In the genomic region with DNA sequence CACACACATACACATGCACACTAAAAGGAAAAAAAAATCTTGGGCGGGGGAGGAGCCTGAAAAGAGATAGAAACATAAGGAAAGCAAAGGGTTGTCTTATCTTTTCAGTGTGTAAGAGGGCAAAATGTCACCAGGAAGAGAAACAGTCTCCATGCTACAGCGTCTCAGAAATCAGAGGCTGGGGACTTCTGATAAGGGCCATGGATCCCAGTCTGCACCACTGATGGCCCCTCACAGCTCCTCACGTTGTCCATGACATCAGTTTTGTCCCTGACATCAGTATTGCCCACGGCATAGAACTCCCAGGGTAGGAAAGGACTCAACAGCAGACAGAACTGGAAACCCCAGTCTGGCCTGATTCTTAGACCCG, we compare ENCODE assay signal across 8 mouse cellular contexts.
DNase-seq lines count a peak whose midpoint lies in the region; ATAC-seq and TF ChIP-seq lines count a peak whose summit lies in the region.

No protein-coding gene starts in this region.

- WGBS in heart, adult 2 months: 27% methylated on average over 5 of the region's 5 CpGs
- WGBS in bone marrow, adult 2 months: 28% methylated on average over 5 of the region's 5 CpGs
- 25% methylated on average over 5 of the region's 5 CpGs for WGBS in hindbrain, embryonic 13.5 days
- 24% methylated on average over 5 of the region's 5 CpGs for WGBS in midbrain, embryonic 10.5 days

- H3K4me3 ChIP-seq in heart, adult 2 months: peak overlapping the region; percentile 59; the same call in 1 of the 2 replicates
- H3K4me3 ChIP-seq in bone marrow, adult 2 months (replicated peaks; ENCODE audit: control insufficient read depth, low read depth, low read length): peak overlapping the region; percentile 79
- peak overlapping the region; percentile 39; the same call in 1 of the 2 replicates for H3K4me3 ChIP-seq in hindbrain, embryonic 13.5 days
- peak overlapping the region; percentile 64 for H3K4me3 ChIP-seq in midbrain, embryonic 10.5 days

- H3K4me2 ChIP-seq in hindbrain, embryonic 13.5 days: peak overlapping the region; percentile 62

- TF ChIP-seq EP300 in heart, adult 2 months (IDR thresholded peaks at IDR 0.05; ENCODE audit: insufficient read depth, low read depth, low read length): no peak

- no peak for ATAC-seq in hindbrain, embryonic 13.5 days (ENCODE audit: low FRiP score)

- H3K79me2 ChIP-seq in heart, adult 2 months (replicated peaks; ENCODE audit: control insufficient read depth, insufficient read depth, low read length): no peaks in the 10 kb centered on the region

- no peak for DNase-seq in heart, adult 2 months
- no peak for DNase-seq in heart, adult 18-20 months
- DNase-seq in midbrain, embryonic 10.5 days (ENCODE audit: low spot score): no peak
- no peak for DNase-seq in urinary bladder, postnatal 36 days (ENCODE audit: low spot score in 2 of 2)
- no peak for DNase-seq in cerebellum, postnatal 14 days
- DNase-seq in left cerebral cortex, postnatal 25 days (ENCODE audit: low spot score in 2 of 2): no peak

- H3K27me3 ChIP-seq in heart, adult 2 months (ENCODE audit: control insufficient read depth, insufficient read depth, low read length): peaks cover 1% of the 10 kb centered on the region; the same call in 1 of the 2 replicates
- peaks cover 26% of the 10 kb centered on the region for H3K27me3 ChIP-seq in hindbrain, embryonic 13.5 days
- H3K27me3 ChIP-seq in midbrain, embryonic 10.5 days (ENCODE audit: low read depth, poor library complexity, severe bottlenecking): peaks cover 81% of the 10 kb centered on the region

- H3K9me3 ChIP-seq in hindbrain, embryonic 13.5 days: no peaks in the 10 kb centered on the region
- H3K9me3 ChIP-seq in midbrain, embryonic 10.5 days (replicated peaks): no peaks in the 10 kb centered on the region

- H3K27ac ChIP-seq in heart, adult 2 months: no peak overlapping the region; the same call in 1 of the 2 replicates
- peak overlapping the region; percentile 85 for H3K27ac ChIP-seq in bone marrow, adult 2 months (ENCODE audit: control insufficient read depth, insufficient read depth, low read depth, low read length, poor library complexity)
- H3K27ac ChIP-seq in hindbrain, embryonic 13.5 days: peak overlapping the region; percentile 90
- H3K27ac ChIP-seq in midbrain, embryonic 10.5 days (replicated peaks): no peak overlapping the region

- no peak for TF ChIP-seq POLR2A in heart, adult 2 months (IDR thresholded peaks at IDR 0.05; ENCODE audit: insufficient read depth, low read depth, low read length)
- no peak for TF ChIP-seq POLR2A in bone marrow, adult 2 months (IDR thresholded peaks at IDR 0.05; ENCODE audit: borderline replicate concordance, control insufficient read depth, low read depth, low read length)

- intact Hi-C loops in heart, adult 2 months (cut with DNase I): loop anchor here (5.0 kb wide), 1 partner anchor 48 kb away; no protein-coding TSS in a partner anchor
- intact Hi-C loops in left cerebral cortex, postnatal 25 days (cut with DNase I): loop anchor here (2.0 to 5.0 kb wide), 2 partner anchors 49 to 182 kb away; a partner anchor contains a TSS

- H3K4me1 ChIP-seq in heart, adult 2 months (ENCODE audit: control insufficient read depth, insufficient read depth, low read length): no peaks in the 10 kb centered on the region
- peaks cover 3% of the 10 kb centered on the region; the same call in 1 of the 2 replicates for H3K4me1 ChIP-seq in bone marrow, adult 2 months (ENCODE audit: control insufficient read depth, insufficient read depth, low read length)
- H3K4me1 ChIP-seq in hindbrain, embryonic 13.5 days (replicated peaks): peaks cover 42% of the 10 kb centered on the region
- H3K4me1 ChIP-seq in midbrain, embryonic 10.5 days: peaks cover 52% of the 10 kb centered on the region

- no peaks in the 10 kb centered on the region for H3K36me3 ChIP-seq in heart, adult 2 months (ENCODE audit: control insufficient read depth, insufficient read depth, low read length)
- H3K36me3 ChIP-seq in hindbrain, embryonic 13.5 days: no peaks in the 10 kb centered on the region
- no peaks in the 10 kb centered on the region for H3K36me3 ChIP-seq in midbrain, embryonic 10.5 days

- TF ChIP-seq CTCF in heart, adult 2 months (IDR thresholded peaks at IDR 0.05): no peak
- no peak for TF ChIP-seq CTCF in bone marrow, adult 2 months (IDR thresholded peaks at IDR 0.05; ENCODE audit: control insufficient read depth, insufficient read depth, low read length)

- H3K9ac ChIP-seq in heart, adult 2 months (ENCODE audit: low read depth, low read length): no peak overlapping the region
- H3K9ac ChIP-seq in hindbrain, embryonic 13.5 days: peak overlapping the region; percentile 63; the same call in 1 of the 2 replicates

Comparison
In these comparisons a context has a peak if more than half of its experiments do, and no peak if none do; other contexts are left out.
1. H3K27ac ChIP-seq: peak in bone marrow, adult 2 months (single experiment) and hindbrain, embryonic 13.5 days (single experiment); none in heart, adult 2 months (single experiment) and midbrain, embryonic 10.5 days (single experiment).
2. Peak in every context shown above with its lines, with median percentiles within 50 percentile points of each other: H3K4me3 ChIP-seq.